Mouse (Mus musculus) liver, adult 2 months (tissue): ENCODE results near the gene H2afj. TPM values are rescaled to one million over a fixed set of nuclear protein-coding genes. Genes with fewer than 3 reads are reported as not detected.

ENCODE experiments used
- DNase-seq: peaks from one replicate; pipeline ENCODE4 v3.0.0-alpha.2; 2011; ENCODE audit warnings: low read depth, low spot score; ENCODE audit errors: extremely low read depth
- H3K27ac ChIP-seq: fragments of 200-500 bp; replicated peaks from 2 replicates; pipeline ENCODE4 v1.5.1; 2012; ENCODE audit warnings: low read depth, mild to moderate bottlenecking, control low read depth, inconsistent platforms, low read length; ENCODE audit not compliant: insufficient read depth
- H3K27me3 ChIP-seq: fragments of 200-500 bp; 2 replicates; pipeline ENCODE4 v1.6.1; 2012; ENCODE audit warnings: mild to moderate bottlenecking, moderate library complexity, low read length, inconsistent platforms; ENCODE audit not compliant: control insufficient read depth, insufficient read depth
- H3K36me3 ChIP-seq: fragments of 200-500 bp; 2 replicates; pipeline ENCODE4 v1.6.1; 2012; ENCODE audit warnings: low read length, inconsistent platforms; ENCODE audit not compliant: control insufficient read depth, insufficient read depth
- H3K4me1 ChIP-seq: fragments of 200-500 bp; 2 replicates; pipeline ENCODE4 v1.6.1; 2011; ENCODE audit warnings: low read length; ENCODE audit not compliant: control insufficient read depth, insufficient read depth
- H3K4me3 ChIP-seq: fragments of 200-500 bp; 2 replicates; pipeline ENCODE4 v1.5.1; 2011; ENCODE audit warnings: low read depth, mild to moderate bottlenecking, control low read depth, low read length, moderate library complexity; ENCODE audit not compliant: insufficient read depth
- H3K79me2 ChIP-seq: fragments of 200-500 bp; 2 replicates; pipeline ENCODE4 v1.6.1; 2012; ENCODE audit warnings: inconsistent platforms, mild to moderate bottlenecking, low read length, moderate library complexity; ENCODE audit not compliant: control insufficient read depth, insufficient read depth
- H3K9ac ChIP-seq: fragments of 200-500 bp; 2 replicates; pipeline ENCODE4 v1.6.1; 2012; ENCODE audit warnings: low read depth, mild to moderate bottlenecking, control low read depth, inconsistent platforms, low read length
- CTCF ChIP-seq: fragments of 200-500 bp; IDR thresholded peaks from 2 replicates; pipeline ENCODE4 v1.5.1; 2011; ENCODE audit warnings: low read depth, low read length, control low read depth
- POLR2A ChIP-seq: fragments of 200-500 bp; IDR thresholded peaks from 2 replicates; pipeline ENCODE4 v1.6.1; 2011; ENCODE audit warnings: low read length, control low read depth; ENCODE audit not compliant: insufficient read depth; ENCODE audit errors: extremely low read depth
- whole genome bisulfite sequencing: fragments of 180-500 bp; shearing (Covaris S2); methylation state at CpG from one replicate; pipeline ENCODE4 v1.1.7; 2018; 5-methylcytosine and 5-hydroxymethylcytosine counted together
- polyA plus RNA-seq: library from polyadenylated mRNA; depleted of rRNA; stranded (reverse); fragments of >200 nt; gene quantifications from 2 replicates; pipeline ENCODE4 v1.2.3, GENCODE M21; 2012; rRNA removed
- total RNA-seq: library from RNA; depleted of rRNA; stranded (reverse); fragments of >200 nt; gene quantifications from 2 replicates; pipeline ENCODE4 v1.2.3, GENCODE M21; 2014; rRNA removed

H2afj gene
- total and polyA plus RNA-seq, 2 experiments: 53.1 to 90.3 TPM

DNA sequence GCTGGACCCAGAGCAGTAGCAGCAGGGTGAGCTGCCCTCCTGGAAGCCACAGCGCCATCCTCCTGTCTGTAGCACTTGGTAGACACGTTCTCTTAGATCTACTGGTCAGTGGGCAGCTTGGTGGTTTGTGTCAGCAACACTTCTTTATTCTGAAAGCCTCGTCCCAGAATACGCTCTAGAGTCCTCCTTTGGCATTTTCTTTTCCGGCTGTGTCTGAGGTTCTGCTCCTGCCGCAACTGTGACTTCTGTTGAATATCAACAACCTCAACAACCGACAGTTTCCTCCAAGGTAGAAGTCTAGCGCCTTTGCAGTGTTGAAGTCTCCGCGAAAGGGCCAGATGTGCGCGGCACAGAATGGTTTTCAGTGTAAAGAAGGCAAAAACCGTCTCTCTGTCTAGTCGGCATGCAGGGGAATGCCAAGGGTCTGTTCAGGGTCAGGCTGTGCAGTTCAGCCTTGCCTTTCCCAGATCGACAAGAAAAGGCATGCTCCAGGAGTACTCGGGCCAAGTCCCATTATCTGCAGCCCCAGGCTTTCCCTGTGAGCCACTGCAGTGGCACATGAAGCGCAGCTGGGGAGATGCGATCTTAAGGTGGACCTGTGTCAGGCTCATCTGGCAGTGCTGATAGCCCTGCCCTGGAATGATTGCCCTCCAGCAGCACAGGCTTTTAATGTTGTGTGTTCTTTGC, 49.3 kb downstream of the H2afj start, which contains the start of gene Art4:
TSS of gene Art4 (minus strand) at position 548 of the 687 bp plus-strand sequence.
- H3K9ac ChIP-seq: peak within 1 kb of the TSS; percentile 35; the same call in 1 of the 2 replicates
- H3K27ac ChIP-seq: peak within 1 kb of the TSS; percentile 63
- no peaks in the 10 kb centered on the region for H3K36me3 ChIP-seq
- H3K79me2 ChIP-seq: no peaks in the 10 kb centered on the region
- WGBS: 61% methylated on average over 18 of the region's 18 CpGs
- TF ChIP-seq CTCF (no peak), POLR2A (no peak)
- H3K4me1 ChIP-seq: no peaks in the 10 kb centered on the region
- no peaks in the 10 kb centered on the region for H3K27me3 ChIP-seq
- H3K4me3 ChIP-seq: peak within 1 kb of the TSS; percentile 44
- DNase-seq: no peak

DNA sequence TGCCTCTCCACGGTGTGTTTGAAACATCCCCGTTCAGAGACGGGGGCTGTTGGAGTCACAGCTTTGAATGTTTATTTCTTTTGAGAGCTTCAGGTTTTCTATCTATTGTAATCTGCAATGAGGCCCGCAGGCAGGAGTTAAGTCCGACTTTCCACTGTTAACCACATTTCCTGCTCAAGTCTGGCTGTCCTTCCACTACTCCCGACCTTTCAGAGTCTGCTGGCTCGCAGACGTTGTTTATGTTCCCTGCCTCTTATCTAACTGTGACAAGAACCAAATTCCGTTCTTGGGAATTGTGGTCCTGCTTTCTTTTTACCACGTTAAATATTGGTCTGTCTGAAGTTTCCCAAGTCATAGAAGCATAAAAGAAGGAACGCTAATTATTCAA, 49.8 kb downstream of the H2afj start:
- H3K4me1 ChIP-seq: no peaks in the 10 kb centered on the region
- H3K9ac ChIP-seq: 0 out of 2 replicates have a peak overlapping the region, but pooled peaks have one; percentile 23
- TF ChIP-seq POLR2A (no peak), CTCF (no peak)
- H3K4me3 ChIP-seq: peak overlapping the region; percentile 44; the same call in 1 of the 2 replicates
- 26% methylated on average over 11 of the region's 11 CpGs for WGBS
- H3K27ac ChIP-seq: peak overlapping the region; percentile 63
- peak; percentile 44 for DNase-seq
- H3K27me3 ChIP-seq: no peaks in the 10 kb centered on the region
- no peaks in the 10 kb centered on the region for H3K36me3 ChIP-seq
- H3K79me2 ChIP-seq: no peaks in the 10 kb centered on the region

DNA sequence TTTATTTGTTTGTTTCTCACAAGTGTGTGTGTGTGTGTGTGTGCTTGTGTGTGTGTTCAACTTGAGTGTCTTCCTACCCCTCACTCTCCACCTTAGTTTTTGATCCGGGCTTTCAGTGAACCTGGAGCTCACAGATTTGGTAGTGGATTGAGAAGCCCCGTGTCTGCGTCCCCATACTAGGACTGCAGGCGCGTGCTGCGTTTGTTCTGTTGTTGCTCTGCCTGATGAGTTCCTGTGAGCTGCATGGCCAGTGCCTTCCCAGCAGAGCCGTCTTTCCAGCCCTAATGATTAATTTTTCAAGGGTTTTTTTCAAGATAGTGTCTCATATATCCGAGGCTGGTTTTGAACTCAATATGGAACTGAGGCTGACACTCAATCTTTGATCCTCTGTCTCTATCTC, 50.4 kb downstream of the H2afj start:
- no peak for DNase-seq
- Histone ChIP-seq H3K27ac (peak overlapping the region; percentile 45), H3K9ac (no peak overlapping the region), H3K27me3 (no peaks in the 10 kb centered on the region), H3K79me2 (no peaks in the 10 kb centered on the region), H3K4me3 (no peak overlapping the region), H3K4me1 (no peaks in the 10 kb centered on the region), H3K36me3 (no peaks in the 10 kb centered on the region)
- WGBS: 60% methylated on average over 8 of the region's 8 CpGs
- TF ChIP-seq CTCF (no peak), POLR2A (no peak)

Other genes with a start within 250 kb of the H2afj start
- gene Plbd1, start 146.3 kb upstream of the H2afj start, total RNA-seq: 30.5 and 53.5 TPM in 2 replicates
- gene Plbd1, start 146.3 kb upstream of the H2afj start, polyA plus RNA-seq: 27.5 and 31.4 TPM in 2 replicates
- 0.55 and 2.6 TPM in 2 replicates for gene Gucy2c, start 26.5 kb upstream of the H2afj start, total RNA-seq
- 0.17 and 0.56 TPM in 2 replicates for gene Gucy2c, start 26.5 kb upstream of the H2afj start, polyA plus RNA-seq
- gene Hist4h4, start 3.8 kb upstream of the H2afj start, total RNA-seq: 8.8 and 9.9 TPM in 2 replicates
- 0.15 and 0.21 TPM in 2 replicates for gene Hist4h4, start 3.8 kb upstream of the H2afj start, polyA plus RNA-seq
- 0.18 and 1.1 TPM in 2 replicates for gene BC049715, start 19.4 kb downstream of the H2afj start, total RNA-seq
- 0.09 and 0.61 TPM in 2 replicates for gene BC049715, start 19.4 kb downstream of the H2afj start, polyA plus RNA-seq
- 6.6 and 9.0 TPM in 2 replicates for gene Wbp11, start 20.0 kb downstream of the H2afj start, total RNA-seq
- gene Wbp11, start 20.0 kb downstream of the H2afj start, polyA plus RNA-seq: 13.6 and 18.0 TPM in 2 replicates
- gene Smco3, start 27.2 kb downstream of the H2afj start, total RNA-seq: 0.07 TPM in 1 of 2 replicates, not detected in the other
- not detected in 2 replicates for gene Smco3, start 27.2 kb downstream of the H2afj start, polyA plus RNA-seq
- 1.8 and 1.9 TPM in 2 replicates for gene Art4, start 49.5 kb downstream of the H2afj start, total RNA-seq
- gene Art4, start 49.5 kb downstream of the H2afj start, polyA plus RNA-seq: 0.93 and 1.1 TPM in 2 replicates
- gene Mgp, start 67.6 kb downstream of the H2afj start, total RNA-seq: 10.0 and 10.9 TPM in 2 replicates
- 7.3 and 11.9 TPM in 2 replicates for gene Mgp, start 67.6 kb downstream of the H2afj start, polyA plus RNA-seq
- gene Erp27, start 113.9 kb downstream of the H2afj start, total RNA-seq: 0.40 and 1.8 TPM in 2 replicates
- 0.37 and 0.55 TPM in 2 replicates for gene Erp27, start 113.9 kb downstream of the H2afj start, polyA plus RNA-seq
- gene Pde6h, start 115.6 kb downstream of the H2afj start, total RNA-seq: under 0.01 and 0.07 TPM in 2 replicates
- 0.05 TPM in 1 of 2 replicates, not detected in the other for gene Pde6h, start 115.6 kb downstream of the H2afj start, polyA plus RNA-seq
- 5.3 and 7.7 TPM in 2 replicates for gene Arhgdib, start 133.7 kb downstream of the H2afj start, total RNA-seq
- gene Arhgdib, start 133.7 kb downstream of the H2afj start, polyA plus RNA-seq: 10.3 and 11.9 TPM in 2 replicates